Mouse (Mus musculus) bone marrow macrophage, adult 2 months (primary cell): ENCODE data around the gene Dhrs4. TPM values are rescaled to one million over a fixed set of nuclear protein-coding genes. Genes with fewer than 3 reads are reported as not detected.

Source experiments
- H3K27ac ChIP-seq: 2 replicates; pipeline ENCODE4 v1.5.1; 2012; ENCODE audit warnings: low read depth, low read length; ENCODE audit not compliant: insufficient read depth
- H3K4me1 ChIP-seq: 2 replicates; pipeline ENCODE4 v1.6.1; 2012; ENCODE audit warnings: low read length; ENCODE audit not compliant: control insufficient read depth, insufficient read depth
- H3K4me3 ChIP-seq: 2 replicates; pipeline ENCODE4 v1.5.1; 2012; ENCODE audit warnings: mild to moderate bottlenecking, low read length, moderate library complexity; ENCODE audit not compliant: insufficient read depth
- CTCF ChIP-seq: IDR thresholded peaks from 2 replicates; pipeline ENCODE4 v1.5.1; 2012; ENCODE audit warnings: low read depth, mild to moderate bottlenecking, low read length, moderate library complexity
- POLR2A ChIP-seq: IDR thresholded peaks from 2 replicates; pipeline ENCODE4 v1.6.1; 2012; ENCODE audit warnings: mild to moderate bottlenecking, low read depth, low read length, borderline replicate concordance
- polyA plus RNA-seq: library from polyadenylated mRNA; stranded (reverse); fragments of >200 nt; gene quantifications from 2 replicates; pipeline ENCODE4 v1.2.4, GENCODE M21; 2012; ENCODE audit not compliant: missing spikeins, insufficient read depth, insufficient read length

Gene Dhrs4
- polyA plus RNA-seq, 1 experiment: 33.4 TPM

- no peak for TF ChIP-seq POLR2A
- TF ChIP-seq CTCF: no peak
- Histone ChIP-seq H3K4me3 (no peak overlapping the region), H3K4me1 (no peaks in the 10 kb centered on the region), H3K27ac (no peak overlapping the region)
Measured at GRCm38 (mm10) chr14:55461757-55462156, 16.8 kb upstream of the Dhrs4 start.

DNA sequence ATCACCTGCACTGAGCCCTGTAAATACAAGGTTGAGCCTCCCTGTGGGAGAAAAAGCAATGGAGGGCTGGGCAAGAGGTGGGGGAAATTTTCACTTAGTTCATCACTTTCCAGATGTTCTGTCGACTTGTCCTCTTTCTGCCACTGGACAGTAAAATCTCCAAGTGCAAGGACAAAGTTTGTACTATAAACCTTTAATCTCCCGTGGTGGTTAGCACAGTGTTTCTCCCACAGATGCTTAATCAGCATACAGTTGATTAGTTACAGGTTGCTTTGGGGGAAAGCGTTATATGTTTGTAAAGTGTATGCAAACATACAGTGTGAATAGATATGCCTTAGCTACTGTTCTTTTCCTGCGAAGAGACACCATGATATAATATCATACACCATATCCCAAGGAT, 12.1 kb upstream of the Dhrs4 start:
- no peaks in the 10 kb centered on the region for H3K4me1 ChIP-seq
- H3K4me3 ChIP-seq: no peak overlapping the region
- no peak overlapping the region for H3K27ac ChIP-seq
- no peak for TF ChIP-seq CTCF
- no peak for TF ChIP-seq POLR2A

GRCm38 (mm10) chr14:55467108-55467507, 11.4 kb upstream of the Dhrs4 start:
- H3K27ac ChIP-seq: no peak overlapping the region
- no peaks in the 10 kb centered on the region for H3K4me1 ChIP-seq

GRCm38 (mm10) chr14:55468301-55468741, 10.2 kb upstream of the Dhrs4 start:
- Histone ChIP-seq H3K4me1 (no peaks in the 10 kb centered on the region), H3K4me3 (no peak overlapping the region), H3K27ac (no peak overlapping the region)
- TF ChIP-seq CTCF (no peak), POLR2A (no peak)

More at GRCm38 (mm10) chr14:55467108-55467507, 11.4 kb upstream of the Dhrs4 start:
- no peak for TF ChIP-seq CTCF
- no peak for TF ChIP-seq POLR2A
- no peak overlapping the region for H3K4me3 ChIP-seq

GRCm38 (mm10) chr14:55469041-55469440, 9.5 kb upstream of the Dhrs4 start:
- no peak for TF ChIP-seq CTCF
- no peak for TF ChIP-seq POLR2A
- no peak overlapping the region for H3K27ac ChIP-seq
- H3K4me3 ChIP-seq: no peak overlapping the region
- H3K4me1 ChIP-seq: no peaks in the 10 kb centered on the region

DNA sequence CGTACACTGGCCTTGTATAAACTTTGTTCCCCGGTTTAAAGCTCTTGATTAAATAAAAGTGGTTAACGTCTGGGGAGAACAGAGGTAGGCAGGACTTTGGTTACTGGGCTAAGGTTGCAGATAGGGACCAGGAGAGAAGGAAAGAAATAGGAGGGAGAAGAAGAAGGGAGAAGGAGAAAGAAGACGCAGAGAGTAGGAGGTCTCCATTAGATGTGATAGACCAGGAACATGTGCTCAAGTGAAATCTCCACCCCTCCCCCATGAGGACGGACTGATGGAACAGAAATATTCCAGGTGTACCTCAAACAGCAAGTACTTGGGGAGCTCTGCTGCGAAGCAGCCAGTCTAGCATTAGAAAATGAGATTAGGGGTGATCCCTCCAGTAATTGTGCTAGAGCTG, 8.7 kb upstream of the Dhrs4 start:
- Histone ChIP-seq H3K27ac (no peak overlapping the region), H3K4me1 (no peaks in the 10 kb centered on the region), H3K4me3 (no peak overlapping the region)
- TF ChIP-seq CTCF (no peak), POLR2A (no peak)

DNA sequence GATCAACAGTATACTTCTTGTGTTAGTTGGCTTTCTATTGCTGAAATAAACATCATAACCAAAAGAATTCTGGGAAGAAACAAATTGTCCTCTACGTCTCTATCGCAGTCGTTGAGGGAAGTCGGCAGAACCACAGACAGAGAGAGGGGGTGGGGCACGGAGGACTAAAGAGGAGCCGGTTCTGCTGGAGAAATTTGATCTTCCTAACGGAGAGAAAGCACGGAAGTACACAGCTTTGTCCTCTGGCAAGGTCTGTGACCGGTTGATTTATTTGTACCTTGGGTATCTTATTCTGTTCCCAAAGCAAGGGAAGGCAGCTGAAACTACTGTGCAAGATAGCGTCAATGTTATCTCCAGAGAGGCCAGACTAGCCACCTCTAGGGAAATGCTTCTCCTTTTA, 7.8 kb upstream of the Dhrs4 start:
- H3K27ac ChIP-seq: no peak overlapping the region
- no peak overlapping the region for H3K4me3 ChIP-seq
- TF ChIP-seq POLR2A: no peak
- TF ChIP-seq CTCF: no peak
- no peaks in the 10 kb centered on the region for H3K4me1 ChIP-seq

DNA sequence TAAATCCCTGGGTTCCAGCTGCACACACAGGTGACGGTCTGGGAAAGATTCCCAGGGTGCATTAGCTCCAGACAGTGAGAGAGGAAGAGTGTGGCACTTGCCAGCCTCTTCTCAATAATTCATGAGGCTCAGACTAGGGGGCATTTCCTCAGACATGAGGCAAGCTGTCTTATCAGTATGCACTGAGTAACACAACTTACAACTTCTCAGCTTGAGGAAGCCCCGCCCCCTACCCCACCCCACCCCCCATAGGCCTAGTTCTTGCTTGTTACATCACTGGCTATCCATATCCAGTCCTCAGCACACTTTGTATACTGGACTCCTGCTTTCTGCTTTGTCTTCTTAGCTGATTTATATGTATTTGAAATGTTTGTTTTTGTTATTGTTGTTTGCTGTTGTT, 2.9 kb upstream of the Dhrs4 start:
- no peak overlapping the region for H3K4me3 ChIP-seq
- TF ChIP-seq POLR2A (no peak), CTCF (no peak)
- H3K4me1 ChIP-seq: no peaks in the 10 kb centered on the region; the same call in 1 of the 2 replicates
- no peak overlapping the region for H3K27ac ChIP-seq

GRCm38 (mm10) chr14:55477421-55477820, 1.1 kb upstream of the Dhrs4 start:
- H3K27ac ChIP-seq: no peak overlapping the region
- TF ChIP-seq CTCF (no peak), POLR2A (no peak)
- H3K4me1 ChIP-seq: no peaks in the 10 kb centered on the region; the same call in 1 of the 2 replicates
- H3K4me3 ChIP-seq: no peak overlapping the region

DNA sequence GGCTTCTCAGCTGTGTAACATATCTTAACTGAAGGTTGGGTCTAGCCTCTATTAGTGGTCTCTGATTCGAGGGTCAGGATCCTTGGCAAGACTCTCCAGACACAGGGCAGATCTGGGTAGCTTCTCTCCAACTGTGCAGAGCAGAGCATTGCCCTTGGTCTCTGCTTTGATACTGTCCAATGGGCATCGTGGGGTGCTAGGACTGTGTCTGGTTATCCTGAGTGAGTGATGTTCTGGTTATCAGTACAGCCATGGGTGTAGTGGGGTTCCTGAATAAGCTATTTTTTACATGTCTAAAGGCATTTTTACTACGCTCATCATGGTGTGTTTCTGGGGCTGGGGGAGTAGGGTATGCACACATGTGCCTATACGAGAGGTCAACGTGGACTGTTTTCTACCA, 729 bp upstream of the Dhrs4 start:
- H3K4me1 ChIP-seq: no peaks in the 10 kb centered on the region; the same call in 1 of the 2 replicates
- H3K27ac ChIP-seq: no peak overlapping the region
- TF ChIP-seq CTCF: no peak
- no peak for TF ChIP-seq POLR2A
- no peak overlapping the region for H3K4me3 ChIP-seq

- H3K27ac ChIP-seq: no peak overlapping the region
- no peaks in the 10 kb centered on the region; the same call in 1 of the 2 replicates for H3K4me1 ChIP-seq
- TF ChIP-seq CTCF (no peak), POLR2A (no peak)
Measured at GRCm38 (mm10) chr14:55479629-55480028, 1.1 kb downstream of the Dhrs4 start.

More at GRCm38 (mm10) chr14:55479629-55480028, 1.1 kb downstream of the Dhrs4 start:
- H3K4me3 ChIP-seq: no peak overlapping the region
